Mouse (Mus musculus) embryonic facial prominence, embryonic 11.5 days (tissue): ENCODE results near the gene Ifngr2. TPM values are rescaled to one million over a fixed set of nuclear protein-coding genes. Genes with fewer than 3 reads are reported as not detected.

Experiments
- ATAC-seq: fragments of 200-750 bp; cut with Nextera tagmentation; replicated peaks from 2 replicates; pipeline ENCODE4 v1.8.0; 2017; ENCODE audit warnings: low read depth; ENCODE audit not compliant: insufficient number of reproducible peaks, low FRiP score, low TSS enrichment
- DNase-seq: peaks from one replicate; pipeline ENCODE4 v3.0.0-alpha.2; 2015; ENCODE audit warnings: low spot score
- H3K27ac ChIP-seq: fragments of 300-500 bp; sonication (generic); replicated peaks from 2 replicates; pipeline ENCODE4 v1.5.1; 2014; ENCODE audit warnings: mild to moderate bottlenecking, low read depth, low read length, control low read depth
- H3K27me3 ChIP-seq: fragments of 300-500 bp; sonication (generic); 2 replicates; pipeline ENCODE4 v1.6.1; 2014; ENCODE audit warnings: mild to moderate bottlenecking, low read length, moderate library complexity, mixed read lengths; ENCODE audit not compliant: control insufficient read depth, insufficient read depth
- H3K36me3 ChIP-seq: fragments of 300-500 bp; sonication (generic); replicated peaks from 2 replicates; pipeline ENCODE4 v1.6.1; 2014; ENCODE audit warnings: low read depth, mild to moderate bottlenecking, low read length, moderate library complexity, mixed read lengths; ENCODE audit not compliant: control insufficient read depth, insufficient read depth
- H3K4me1 ChIP-seq: fragments of 300-500 bp; sonication (generic); 2 replicates; pipeline ENCODE4 v1.6.1; 2014; ENCODE audit warnings: low read length, mixed read lengths; ENCODE audit not compliant: control insufficient read depth, insufficient read depth
- H3K4me2 ChIP-seq: fragments of 300-500 bp; sonication (generic); 2 replicates; pipeline ENCODE4 v1.6.1; 2014; ENCODE audit warnings: low read depth, mild to moderate bottlenecking, control low read depth, low read length, moderate library complexity
- H3K4me3 ChIP-seq: fragments of 300-500 bp; sonication (generic); 2 replicates; pipeline ENCODE4 v1.5.1; 2014; ENCODE audit warnings: low read depth, low read length, control low read depth
- H3K9ac ChIP-seq: fragments of 300-500 bp; sonication (generic); replicated peaks from 2 replicates; pipeline ENCODE4 v1.6.1; 2014; ENCODE audit warnings: mild to moderate bottlenecking, control low read depth, low read length
- H3K9me3 ChIP-seq: fragments of 300-500 bp; sonication (generic); replicated peaks from 2 replicates; pipeline ENCODE4 v1.6.1; 2016; ENCODE audit warnings: mild to moderate bottlenecking, low read length, inconsistent platforms, mixed read lengths; ENCODE audit not compliant: control insufficient read depth
- WGBS: fragments of 180-500 bp; shearing (Covaris S2); extraction: QIAGEN DNeasy Blood & Tissue Kit; methylation state at CpG from one replicate; pipeline ENCODE4 v1.1.7; 2014; 5-methylcytosine and 5-hydroxymethylcytosine counted together
- polyA plus RNA-seq: library from polyadenylated mRNA; unstranded; fragments of >200 nt; fragmentation: Nextera tagmentation; extraction: Ambion mirVana; gene quantifications from 2 replicates; pipeline ENCODE4 v1.2.1, GENCODE M21; 2014

Gene Ifngr2
- polyA plus RNA-seq, 1 experiment from 2014 or later: 41.4 TPM

- no peaks in the 10 kb centered on the region for H3K27me3 ChIP-seq
- H3K4me3 ChIP-seq: no peak overlapping the region
These were observed 14.2 kb downstream of the Ifngr2 start for GRCm38 (mm10) chr16:91561099-91561498.

GRCm38 (mm10) chr16:91561541-91562457 lies 14.9 kb downstream of the Ifngr2 start:
- H3K36me3 ChIP-seq: no peaks in the 10 kb centered on the region
- 0 out of 2 replicates have a peak overlapping the region, but pooled peaks have one; percentile 15 for H3K4me2 ChIP-seq
- H3K9me3 ChIP-seq: no peaks in the 10 kb centered on the region
- H3K27ac ChIP-seq: no peak overlapping the region
- no peaks in the 10 kb centered on the region for H3K27me3 ChIP-seq
- H3K9ac ChIP-seq: no peak overlapping the region
- no peak overlapping the region for H3K4me3 ChIP-seq
- WGBS: 72% methylated on average over 38 of the region's 38 CpGs
- ATAC-seq (no peak), DNase-seq (no peak)
- H3K4me1 ChIP-seq: no peaks in the 10 kb centered on the region

More at GRCm38 (mm10) chr16:91561099-91561498, 14.2 kb downstream of the Ifngr2 start:
- DNase-seq: no peak
- Histone ChIP-seq H3K4me1 (no peaks in the 10 kb centered on the region), H3K36me3 (no peaks in the 10 kb centered on the region), H3K4me2 (0 out of 2 replicates have a peak overlapping the region, but pooled peaks have one; percentile 15), H3K9ac (no peak overlapping the region), H3K27ac (no peak overlapping the region), H3K9me3 (no peaks in the 10 kb centered on the region)
- ATAC-seq: no peak
- WGBS: 53% methylated on average over 9 of the region's 9 CpGs

GRCm38 (mm10) chr16:91564580-91565291 lies 17.9 kb downstream of the Ifngr2 start:
- H3K9me3 ChIP-seq: no peaks in the 10 kb centered on the region
- no peaks in the 10 kb centered on the region for H3K4me1 ChIP-seq
- no peak for ATAC-seq
- H3K9ac ChIP-seq: no peak overlapping the region
- H3K27ac ChIP-seq: no peak overlapping the region
- 84% methylated on average over 4 of the region's 4 CpGs for WGBS
- H3K4me2 ChIP-seq: no peak overlapping the region
- no peaks in the 10 kb centered on the region for H3K36me3 ChIP-seq
- no peak for DNase-seq
- H3K27me3 ChIP-seq: no peaks in the 10 kb centered on the region
- no peak overlapping the region for H3K4me3 ChIP-seq

- Histone ChIP-seq H3K4me1 (no peaks in the 10 kb centered on the region), H3K27ac (no peak overlapping the region), H3K36me3 (no peaks in the 10 kb centered on the region), H3K27me3 (no peaks in the 10 kb centered on the region), H3K4me2 (no peak overlapping the region), H3K4me3 (no peak overlapping the region), H3K9me3 (no peaks in the 10 kb centered on the region), H3K9ac (no peak overlapping the region)
- no peak for ATAC-seq
- DNase-seq: no peak
- 76% methylated on average over 9 of the region's 9 CpGs for WGBS
These were observed 18.6 kb downstream of the Ifngr2 start for GRCm38 (mm10) chr16:91565292-91565951.

- H3K4me3 ChIP-seq: no peak overlapping the region
- H3K4me1 ChIP-seq: no peaks in the 10 kb centered on the region
- H3K36me3 ChIP-seq: no peaks in the 10 kb centered on the region
- H3K9ac ChIP-seq: no peak overlapping the region
- no peaks in the 10 kb centered on the region for H3K27me3 ChIP-seq
- H3K4me2 ChIP-seq: no peak overlapping the region
- 89% methylated on average over 7 of the region's 7 CpGs for WGBS
- no peak for ATAC-seq
- H3K27ac ChIP-seq: no peak overlapping the region
- no peaks in the 10 kb centered on the region for H3K9me3 ChIP-seq
- DNase-seq: no peak
These were observed 19.1 kb downstream of the Ifngr2 start for GRCm38 (mm10) chr16:91566002-91566401.

- H3K27ac ChIP-seq: no peak overlapping the region
- no peak overlapping the region for H3K9ac ChIP-seq
- no peaks in the 10 kb centered on the region for H3K27me3 ChIP-seq
- no peaks in the 10 kb centered on the region for H3K4me1 ChIP-seq
- 89% methylated on average over 10 of the region's 10 CpGs for WGBS
- H3K4me3 ChIP-seq: no peak overlapping the region
- ATAC-seq: no peak
- H3K9me3 ChIP-seq: no peaks in the 10 kb centered on the region
- H3K36me3 ChIP-seq: no peaks in the 10 kb centered on the region
- DNase-seq: no peak
- no peak overlapping the region for H3K4me2 ChIP-seq
These were observed 22.1 kb downstream of the Ifngr2 start for GRCm38 (mm10) chr16:91568960-91569359.

- Histone ChIP-seq H3K4me1 (no peaks in the 10 kb centered on the region), H3K4me2 (no peak overlapping the region), H3K4me3 (no peak overlapping the region), H3K9ac (no peak overlapping the region), H3K27ac (no peak overlapping the region), H3K36me3 (no peaks in the 10 kb centered on the region), H3K9me3 (no peaks in the 10 kb centered on the region), H3K27me3 (no peaks in the 10 kb centered on the region)
- ATAC-seq (no peak), DNase-seq (no peak)
- WGBS: 70% methylated on average over 3 of the region's 3 CpGs
These were observed 24.2 kb downstream of the Ifngr2 start for GRCm38 (mm10) chr16:91571105-91571504.
